Mouse (Mus musculus) thymus, adult 18-20 months (tissue): ENCODE measurements around the gene Ctu2.

Experiments used
- DNase-seq, 2 experiments: peaks; one replicate each; pipeline ENCODE4 v3.0.0; 2022; ENCODE audit warnings: mixed read lengths in 2 of 2

Ctu2 gene

DNA sequence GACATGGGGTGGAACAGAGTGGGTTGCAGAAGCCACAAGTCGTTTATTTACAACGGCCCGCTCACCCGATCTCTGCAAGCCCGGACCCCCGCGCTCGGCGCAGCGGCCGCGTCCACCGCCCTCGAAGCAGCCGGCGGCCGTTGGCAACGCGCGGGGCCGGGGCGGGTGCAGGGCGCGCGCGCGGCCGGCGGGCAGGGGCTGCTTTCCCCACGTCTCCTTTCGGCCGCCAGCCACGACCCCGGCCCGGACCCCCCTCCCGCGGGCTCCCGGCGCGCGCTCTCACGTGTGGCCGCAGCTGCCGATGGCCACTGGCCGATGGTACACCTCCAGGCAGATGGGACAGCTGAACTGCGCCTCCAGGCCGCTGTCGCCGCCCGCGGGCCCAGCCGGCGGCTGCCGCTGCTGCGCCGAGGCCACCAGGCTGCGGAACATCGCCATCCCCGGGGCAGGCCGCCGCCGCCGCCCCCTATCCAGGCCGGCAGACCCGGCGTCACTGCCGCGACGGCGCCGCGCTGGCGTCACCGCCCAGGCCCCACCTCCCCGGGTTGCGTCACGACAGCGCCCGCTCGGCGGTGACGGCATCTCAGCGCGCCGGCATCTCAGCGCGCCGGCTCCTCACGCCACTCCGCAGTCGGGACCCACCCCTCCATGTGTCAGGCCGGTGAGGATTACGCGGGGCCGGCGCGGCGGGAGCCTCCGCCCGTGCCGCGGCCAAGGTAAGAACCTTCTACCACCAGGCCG is at the start of gene Ctu2, which contains the start of gene Rnf166:
Gene Ctu2, plus strand, starts transcription at position 564 of the 741 bp plus-strand sequence.
Gene Rnf166, minus strand, starts transcription at position 485 of the 741 bp plus-strand sequence.
- DNase-seq, result peak; percentile 80 to 82

DNA sequence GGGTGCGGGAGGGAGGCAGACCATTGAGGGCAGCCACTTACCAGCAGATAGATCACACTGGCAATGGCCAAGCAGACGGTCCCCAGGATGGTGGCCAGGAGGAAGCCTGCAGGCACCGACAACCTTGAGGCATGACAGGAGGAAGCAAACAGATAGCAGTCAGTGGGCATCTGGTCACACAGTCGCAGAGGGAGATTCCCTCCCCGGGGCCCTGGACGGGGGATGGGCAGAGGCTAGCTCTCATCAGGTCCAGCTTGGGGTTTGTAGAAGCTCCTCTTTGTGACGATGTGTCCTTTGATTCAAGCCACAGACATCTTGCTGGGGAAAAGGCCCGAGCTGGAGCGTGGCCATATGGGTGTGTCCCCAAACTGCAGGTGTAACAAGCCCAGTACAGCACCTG is 49.8 kb upstream of the Ctu2 start:
- DNase-seq, result no peak

GRCm38 (mm10) chr8:122427607-122428006 is 48.3 kb upstream of the Ctu2 start:
- no peak for DNase-seq

- no peak for DNase-seq
Measured at GRCm38 (mm10) chr8:122428163-122428562, 47.8 kb upstream of the Ctu2 start.

GRCm38 (mm10) chr8:122430058-122430636 is 45.8 kb upstream of the Ctu2 start:
- DNase-seq, result no peak

DNA sequence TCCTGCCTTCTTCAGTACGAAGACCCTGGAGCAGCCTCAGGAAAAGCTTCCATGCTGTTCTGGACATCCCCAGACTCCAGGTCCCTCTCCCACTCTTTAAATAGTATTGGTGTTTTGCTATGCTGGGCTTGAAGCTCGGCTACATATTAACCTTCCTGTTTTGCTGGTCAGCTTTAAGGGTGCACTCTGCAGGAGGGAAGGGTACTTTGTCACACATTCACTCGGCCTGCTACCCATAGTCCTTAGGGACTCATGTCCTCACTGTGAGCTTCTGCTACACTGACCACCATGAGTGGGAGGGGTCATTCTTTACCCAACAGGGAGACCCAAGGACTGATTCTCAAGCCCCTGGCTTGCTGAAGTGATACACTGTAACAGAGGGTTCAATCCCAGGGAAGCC is 45.3 kb upstream of the Ctu2 start:
- DNase-seq, result no peak

DNA sequence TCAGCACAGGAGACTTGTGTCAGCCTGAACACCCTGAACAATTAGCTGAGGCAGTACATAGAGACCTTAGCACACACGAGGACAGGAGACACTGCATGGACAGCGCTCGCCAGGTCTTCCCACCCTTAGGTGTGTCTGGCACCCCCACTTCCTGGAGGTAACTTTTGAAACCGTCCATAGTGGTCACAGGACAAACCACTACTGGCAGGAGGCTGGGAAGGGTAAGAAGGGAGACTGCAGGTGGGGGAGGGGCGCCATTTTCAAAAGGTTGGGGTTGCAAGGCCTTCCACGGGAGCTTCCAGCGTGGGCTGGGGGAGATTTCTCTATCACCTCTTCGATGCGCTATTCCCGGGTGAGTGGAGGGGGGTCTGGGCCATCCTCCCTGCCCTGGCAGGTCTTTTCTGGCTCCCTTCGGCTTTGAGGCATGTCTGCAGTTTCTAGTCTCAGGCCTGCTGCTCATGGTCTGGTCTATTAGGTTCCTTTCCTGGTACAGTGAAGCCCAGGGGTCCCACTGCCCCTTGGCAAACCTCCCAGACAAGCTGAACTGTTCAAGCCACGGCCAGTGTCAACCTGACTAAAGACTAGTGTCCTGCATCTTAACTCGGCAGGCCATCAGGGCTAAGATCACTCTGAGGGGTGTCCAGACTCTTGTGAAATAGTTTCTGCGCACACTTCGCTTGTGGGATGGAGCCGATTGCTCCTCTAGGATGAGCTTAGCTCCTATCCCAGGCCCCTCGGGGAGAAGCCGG is 44.1 kb upstream of the Ctu2 start:
- DNase-seq, result no peak

- peak; percentile 78 to 90 for DNase-seq
Measured at GRCm38 (mm10) chr8:122432443-122433268, 43.3 kb upstream of the Ctu2 start, which contains the start of gene Cyba. Gene Cyba (minus strand): TSS chr8:122432930.

DNA sequence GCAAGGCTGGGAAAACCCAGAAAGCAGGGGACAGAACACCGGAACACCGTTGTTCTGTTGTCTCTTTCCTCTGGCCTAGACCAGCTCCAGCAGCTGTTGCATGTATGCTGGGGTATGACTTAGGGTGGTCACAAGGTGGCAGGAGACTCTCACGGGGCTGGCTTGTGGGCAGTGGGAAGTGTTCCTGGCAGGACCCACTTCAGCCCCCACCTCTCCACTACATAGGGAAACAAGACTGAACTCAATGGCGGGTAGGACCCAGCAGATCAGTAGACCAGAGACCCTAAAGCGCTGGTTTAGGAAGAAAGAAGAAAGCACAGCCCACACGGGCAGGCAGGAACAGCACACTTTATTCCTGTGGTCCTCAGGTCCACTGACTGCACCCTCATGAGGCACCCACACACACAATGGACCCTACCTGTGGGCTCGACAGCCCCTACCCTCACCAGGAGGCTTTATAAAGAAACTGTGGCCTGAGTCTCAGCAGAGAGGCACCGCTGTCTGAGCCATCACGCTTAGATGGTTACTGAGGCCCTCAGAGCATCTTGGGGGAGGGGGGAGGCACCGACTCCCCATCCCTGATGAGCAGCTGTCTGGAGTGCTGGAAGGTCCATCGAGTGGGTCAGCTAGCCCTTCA is 42.6 kb upstream of the Ctu2 start:
- DNase-seq, result no peak

DNA sequence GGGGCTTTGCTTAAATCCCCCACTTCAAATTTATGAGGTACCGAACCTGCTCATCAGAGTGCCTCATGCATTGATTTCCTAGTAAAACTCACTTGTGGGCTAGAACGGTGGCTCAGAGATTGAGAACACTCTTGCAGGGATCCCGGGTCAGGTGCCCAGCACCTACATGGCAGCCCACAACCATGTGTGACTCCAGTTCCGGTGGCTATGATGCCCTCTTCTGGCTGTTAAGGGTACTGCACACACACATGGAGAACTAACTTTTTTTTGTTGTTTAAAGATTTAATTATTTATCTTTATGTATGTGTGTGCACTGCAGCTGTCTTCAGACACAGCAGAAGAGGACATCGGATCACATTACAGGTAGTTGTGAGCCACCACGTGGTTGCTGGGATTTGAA is 40.6 kb upstream of the Ctu2 start:
- DNase-seq, result no peak

- no peak for DNase-seq
Measured at GRCm38 (mm10) chr8:122436146-122436545, 39.8 kb upstream of the Ctu2 start.

- DNase-seq, result no peak
Measured at GRCm38 (mm10) chr8:122436586-122437125, 39.3 kb upstream of the Ctu2 start.

DNA sequence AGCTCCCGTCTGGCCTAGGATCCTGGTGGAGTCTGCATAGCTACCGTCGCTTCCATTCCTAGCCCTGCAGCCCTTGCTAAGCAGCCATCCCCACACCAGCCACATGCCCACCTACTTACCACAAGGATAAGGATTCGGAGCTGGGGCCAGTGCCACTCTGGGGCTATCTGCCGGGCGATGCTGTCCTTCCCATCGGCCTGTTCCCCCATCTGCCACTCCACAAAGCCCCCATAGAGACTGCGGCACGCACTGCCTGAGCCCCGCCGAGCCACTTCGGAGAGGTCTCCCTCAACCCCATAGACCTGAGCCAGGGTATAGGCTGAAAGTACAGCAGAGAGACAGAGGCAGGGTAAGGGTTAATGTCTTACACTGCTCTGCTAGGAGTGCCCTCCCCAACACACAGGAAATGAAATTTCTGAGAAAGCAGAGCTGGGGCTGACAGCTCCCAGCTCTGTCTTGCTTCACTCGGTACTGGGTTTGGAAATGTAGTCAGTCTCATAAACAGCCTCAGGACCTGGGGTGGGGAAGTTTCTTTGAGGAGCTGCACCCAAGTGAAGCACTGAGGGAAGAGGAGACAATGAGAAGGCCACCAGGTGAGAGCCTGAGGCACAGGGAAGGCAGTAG is 38.1 kb upstream of the Ctu2 start:
- DNase-seq, result no peak

DNA sequence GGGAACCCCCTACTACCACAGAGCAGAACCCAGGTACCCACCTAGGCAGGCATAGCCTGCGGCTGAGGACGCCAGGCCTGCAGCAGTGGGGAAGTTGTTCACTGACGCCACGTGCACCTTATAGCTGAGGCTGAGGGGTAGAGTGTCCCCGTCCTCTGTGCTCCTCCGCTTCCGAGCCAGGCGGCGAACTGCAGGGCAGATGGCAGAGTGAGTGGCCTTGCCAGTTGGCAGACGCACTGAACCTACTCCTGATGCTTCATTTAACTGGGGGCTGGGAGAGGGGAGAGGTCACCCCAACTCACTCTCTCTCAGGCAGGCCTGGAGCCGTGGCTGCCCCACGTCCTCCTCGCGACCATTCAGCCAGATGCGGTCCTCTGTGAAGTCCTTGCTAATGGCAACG is 36.6 kb upstream of the Ctu2 start:
- DNase-seq, result no peak

DNA sequence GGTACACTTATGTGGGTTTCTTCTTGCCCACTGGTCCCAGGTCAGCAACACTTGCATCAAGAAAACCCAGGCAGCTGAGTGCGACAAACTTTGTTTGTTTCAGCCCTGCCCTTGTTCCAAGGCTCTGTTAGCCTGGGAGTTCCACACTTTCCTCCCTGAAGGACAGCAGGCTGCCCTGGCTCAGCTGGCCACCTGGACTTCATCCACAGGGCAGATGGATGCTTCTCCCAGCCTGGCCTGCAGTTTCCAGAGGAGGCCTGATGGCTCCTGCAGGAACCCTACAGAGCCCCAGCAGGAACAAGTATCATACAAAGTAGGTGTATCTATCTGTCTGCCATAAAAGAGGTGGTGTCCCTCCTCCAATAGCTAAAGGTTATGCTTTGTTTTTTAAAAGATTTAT is 34.6 kb upstream of the Ctu2 start:
- DNase-seq, result no peak

- DNase-seq, result no peak
Measured at GRCm38 (mm10) chr8:122442356-122442755, 33.6 kb upstream of the Ctu2 start.

DNA sequence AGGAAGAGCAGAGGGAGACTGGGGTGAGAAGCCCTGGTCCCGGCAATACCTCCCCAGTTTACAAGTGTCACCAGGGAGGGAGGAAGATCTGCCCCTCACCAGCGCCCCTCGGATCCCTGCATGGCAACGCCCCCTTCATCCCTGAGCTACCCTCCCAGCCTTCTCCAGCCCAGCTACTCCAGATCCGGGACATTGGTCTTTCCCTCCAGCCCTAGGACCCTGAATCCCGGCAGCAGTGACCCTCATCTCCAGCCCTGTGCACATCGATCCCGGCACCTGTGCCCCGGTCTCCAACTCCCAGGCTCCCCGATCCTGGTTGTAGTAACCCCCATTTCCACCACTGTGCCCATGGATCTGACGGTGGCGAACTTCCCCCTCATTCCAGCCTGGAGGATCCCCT is 33.2 kb upstream of the Ctu2 start:
- no peak for DNase-seq

DNA sequence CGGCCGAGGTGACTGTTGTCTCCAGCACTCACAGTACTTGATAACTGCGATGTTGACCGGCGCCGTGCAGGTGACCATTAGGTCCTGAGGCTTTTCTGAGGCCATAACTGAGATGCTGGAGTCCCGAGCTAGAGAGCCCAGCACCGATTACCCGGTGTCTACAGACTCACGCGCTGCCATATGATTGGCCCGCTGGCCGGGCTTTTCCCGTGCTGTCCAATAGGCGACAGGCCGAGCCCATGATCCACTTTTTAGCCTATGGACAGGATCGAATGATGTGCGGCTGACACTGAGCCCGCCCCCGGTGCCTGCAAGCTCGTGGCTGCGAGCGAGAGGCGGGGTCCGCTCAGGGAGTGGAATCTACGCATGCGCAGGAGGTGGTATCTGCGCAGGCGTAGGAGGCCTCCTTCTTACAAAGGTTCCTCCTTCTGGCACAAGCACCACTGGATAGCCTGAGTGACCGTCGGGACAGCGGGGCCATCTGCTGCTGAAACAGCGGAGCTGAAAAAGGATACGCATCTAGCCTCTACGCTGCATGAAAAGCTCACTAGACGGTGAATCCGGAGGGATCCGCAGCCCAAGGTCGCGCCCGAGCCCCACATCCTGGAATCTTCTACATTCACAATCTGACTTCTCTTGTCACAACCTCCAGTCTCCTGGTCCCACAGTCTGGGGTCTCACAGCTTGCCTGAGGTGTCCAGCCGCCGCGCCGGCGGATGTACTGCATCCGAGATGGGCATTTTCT is 32.5 kb upstream of the Ctu2 start, which contains the start of gene Mvd:
Gene Mvd, minus strand, starts transcription at position 161 of the 745 bp plus-strand sequence.
- DNase-seq, result peak; percentile 98 to 99

DNA sequence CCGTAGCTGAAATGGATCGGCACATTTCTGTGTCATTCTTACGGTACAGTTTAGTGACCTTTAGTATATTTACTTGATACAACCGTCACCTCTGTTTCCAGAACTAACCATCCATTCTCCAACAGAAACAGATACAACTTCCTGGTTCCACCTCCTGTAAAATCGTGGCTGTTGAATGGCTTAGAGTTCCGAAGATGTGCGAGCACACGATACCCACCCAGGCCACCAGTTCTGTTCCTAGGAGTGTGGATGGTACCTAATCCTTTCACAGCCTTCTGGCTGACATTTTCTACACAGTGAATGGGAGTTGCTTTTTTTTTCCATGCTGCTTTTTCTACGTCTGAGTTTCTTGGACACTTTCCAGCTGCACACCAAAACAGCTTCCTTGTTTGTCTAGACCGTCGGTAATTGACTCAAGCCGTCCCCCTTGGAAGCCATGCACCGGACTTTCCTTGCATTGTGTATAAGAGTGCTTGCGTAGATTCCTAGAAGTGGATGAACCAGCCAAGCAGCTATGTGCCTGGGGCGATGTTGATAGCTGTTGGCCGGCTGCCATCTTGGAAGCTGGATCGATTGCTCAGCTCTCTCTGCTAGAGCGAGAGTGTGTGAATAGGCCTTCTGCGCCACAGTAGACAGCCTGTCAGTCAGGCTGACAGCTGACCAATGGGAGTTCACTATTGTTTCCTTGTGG is 31.7 kb upstream of the Ctu2 start:
- DNase-seq, result peak in 1 of 2 experiments; percentile 51

DNA sequence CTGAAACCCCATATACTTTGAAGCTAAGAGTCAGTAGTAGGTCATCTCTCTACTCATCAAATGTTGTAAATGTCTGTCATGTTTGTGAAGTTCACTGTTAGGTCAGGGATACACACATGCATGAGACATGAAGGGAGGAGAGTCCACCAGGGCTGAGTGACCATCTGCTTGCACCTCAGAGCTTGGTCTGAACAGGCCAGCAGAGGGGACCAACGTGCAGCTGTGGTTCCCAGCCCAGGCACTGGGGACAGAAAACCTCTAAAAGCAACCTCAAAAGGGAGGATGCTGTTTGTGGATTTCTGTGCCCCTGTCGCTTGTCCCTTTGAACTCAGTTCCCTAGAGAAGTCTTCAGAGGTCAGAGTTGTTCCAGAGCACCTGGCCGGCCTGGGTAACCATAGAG is 30.7 kb upstream of the Ctu2 start:
- no peak for DNase-seq
